Mouse (Mus musculus): ENCODE data around the gene Ddx55.

DNA sequence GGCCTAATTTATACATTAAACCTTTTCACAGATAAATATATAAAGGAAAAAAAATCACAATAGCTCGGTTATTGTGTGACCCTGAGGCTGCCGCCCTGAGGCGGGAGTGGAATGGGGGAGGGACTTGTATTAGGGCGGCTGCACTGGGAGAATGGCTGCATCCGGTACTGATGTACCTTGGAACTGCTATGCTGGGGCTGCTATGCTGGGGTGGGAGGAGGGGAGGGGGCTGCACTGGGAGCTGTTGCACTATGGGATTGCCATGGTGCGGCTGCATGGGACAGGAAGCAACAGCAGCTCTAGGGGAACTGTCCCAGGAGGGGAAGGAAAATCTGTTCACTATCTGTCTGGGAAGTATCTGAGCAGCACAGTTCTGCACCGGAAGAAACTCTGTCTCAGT is 20.2 kb upstream of the Ddx55 start:
- TF ChIP-seq CTCF (IDR thresholded peaks at IDR 0.05; ENCODE audit: borderline replicate concordance, extremely low read depth, insufficient read depth, insufficient read length), result no peak
- TF ChIP-seq POLR2A (IDR thresholded peaks at IDR 0.05; ENCODE audit: borderline replicate concordance, extremely low read depth, insufficient read depth, insufficient read length, poor library complexity, severe bottlenecking), result no peak

Measured in brain, embryonic 14.5 days (tissue).